Mouse (Mus musculus): Measurements from ENCODE around the gene Igsf21. TPM values are rescaled to one million over a fixed set of nuclear protein-coding genes. Genes with fewer than 3 reads are reported as not detected.

Gene Igsf21
- polyA plus RNA-seq, 1 experiment from 2014 or later = 0.39 TPM

GRCm38 (mm10) chr4:140113690-140114475 lies 132.7 kb downstream of the Igsf21 start:
- no peak overlapping the region for H3K27ac ChIP-seq (ENCODE audit: low read depth, low read length)
- H3K9me3 ChIP-seq (replicated peaks; ENCODE audit: control insufficient read depth, low read length) = 0 out of 2 replicates have a peak, but pooled peaks cover 2% of the 10 kb centered on the region
- no peak overlapping the region for H3K4me2 ChIP-seq
- H3K4me3 ChIP-seq (ENCODE audit: low read depth, low read length) = no peak overlapping the region
- H3K36me3 ChIP-seq (ENCODE audit: control insufficient read depth, insufficient read depth, low read length) = no peaks in the 10 kb centered on the region
- no peak overlapping the region for H3K9ac ChIP-seq (ENCODE audit: low read depth, low read length)
- peaks cover 17% of the 10 kb centered on the region for H3K27me3 ChIP-seq (ENCODE audit: control insufficient read depth, insufficient read depth, low read length)
- 80% methylated on average over 18 of the region's 18 CpGs for WGBS (ENCODE audit: insufficient replicate concordance)
- no peak for ATAC-seq (replicated peaks; ENCODE audit: insufficient number of reproducible peaks, low FRiP score, low TSS enrichment)
- H3K4me1 ChIP-seq (ENCODE audit: control insufficient read depth, insufficient read depth, low read length) = 0 out of 2 replicates have a peak, but pooled peaks cover 3% of the 10 kb centered on the region

GRCm38 (mm10) chr4:140109626-140109948 lies 137.0 kb downstream of the Igsf21 start:
- Histone ChIP-seq H3K36me3 (ENCODE audit: control insufficient read depth, insufficient read depth, low read length) (no peaks in the 10 kb centered on the region), H3K9me3 (replicated peaks; ENCODE audit: control insufficient read depth, low read length) (0 out of 2 replicates have a peak, but pooled peaks cover 2% of the 10 kb centered on the region), H3K9ac (ENCODE audit: low read depth, low read length) (no peak overlapping the region), H3K4me1 (ENCODE audit: control insufficient read depth, insufficient read depth, low read length) (peaks cover 6% of the 10 kb centered on the region), H3K27me3 (ENCODE audit: control insufficient read depth, insufficient read depth, low read length) (peaks cover 49% of the 10 kb centered on the region), H3K27ac (ENCODE audit: low read depth, low read length) (no peak overlapping the region), H3K4me3 (ENCODE audit: low read depth, low read length) (peak overlapping the region; percentile 33), H3K4me2 (peak overlapping the region; percentile 68)
- WGBS (ENCODE audit: insufficient replicate concordance) = 38% methylated on average over 6 of the region's 6 CpGs
- no peak for ATAC-seq (replicated peaks; ENCODE audit: insufficient number of reproducible peaks, low FRiP score, low TSS enrichment)

GRCm38 (mm10) chr4:140108871-140109625 lies 137.5 kb downstream of the Igsf21 start:
- no peak for ATAC-seq (replicated peaks; ENCODE audit: insufficient number of reproducible peaks, low FRiP score, low TSS enrichment)
- Histone ChIP-seq H3K4me3 (ENCODE audit: low read depth, low read length) (peak overlapping the region; percentile 33), H3K4me1 (ENCODE audit: control insufficient read depth, insufficient read depth, low read length) (peaks cover 6% of the 10 kb centered on the region), H3K36me3 (ENCODE audit: control insufficient read depth, insufficient read depth, low read length) (no peaks in the 10 kb centered on the region), H3K9me3 (replicated peaks; ENCODE audit: control insufficient read depth, low read length) (0 out of 2 replicates have a peak, but pooled peaks cover 2% of the 10 kb centered on the region), H3K4me2 (peak overlapping the region; percentile 68), H3K27ac (ENCODE audit: low read depth, low read length) (no peak overlapping the region), H3K9ac (ENCODE audit: low read depth, low read length) (no peak overlapping the region), H3K27me3 (ENCODE audit: control insufficient read depth, insufficient read depth, low read length) (peaks cover 54% of the 10 kb centered on the region)
- under 1% methylated on average over 32 of the region's 32 CpGs for WGBS (ENCODE audit: insufficient replicate concordance)

GRCm38 (mm10) chr4:140107161-140107560 lies 139.4 kb downstream of the Igsf21 start:
- Histone ChIP-seq H3K4me2 (no peak overlapping the region), H3K27ac (ENCODE audit: low read depth, low read length) (no peak overlapping the region), H3K9me3 (replicated peaks; ENCODE audit: control insufficient read depth, low read length) (0 out of 2 replicates have a peak, but pooled peaks cover 2% of the 10 kb centered on the region), H3K4me1 (ENCODE audit: control insufficient read depth, insufficient read depth, low read length) (peaks cover 6% of the 10 kb centered on the region), H3K4me3 (ENCODE audit: low read depth, low read length) (no peak overlapping the region), H3K9ac (ENCODE audit: low read depth, low read length) (no peak overlapping the region), H3K36me3 (ENCODE audit: control insufficient read depth, insufficient read depth, low read length) (no peaks in the 10 kb centered on the region), H3K27me3 (ENCODE audit: control insufficient read depth, insufficient read depth, low read length) (peaks cover 71% of the 10 kb centered on the region)
- WGBS (ENCODE audit: insufficient replicate concordance) = 79% methylated on average over 11 of the region's 12 CpGs
- no peak for ATAC-seq (replicated peaks; ENCODE audit: insufficient number of reproducible peaks, low FRiP score, low TSS enrichment)

- ATAC-seq (replicated peaks; ENCODE audit: insufficient number of reproducible peaks, low FRiP score, low TSS enrichment) = no peak
- Histone ChIP-seq H3K27ac (ENCODE audit: low read depth, low read length) (no peak overlapping the region), H3K4me1 (ENCODE audit: control insufficient read depth, insufficient read depth, low read length) (peaks cover 6% of the 10 kb centered on the region), H3K27me3 (ENCODE audit: control insufficient read depth, insufficient read depth, low read length) (peaks cover 65% of the 10 kb centered on the region), H3K4me2 (no peak overlapping the region), H3K9me3 (replicated peaks; ENCODE audit: control insufficient read depth, low read length) (no peaks in the 10 kb centered on the region), H3K4me3 (ENCODE audit: low read depth, low read length) (no peak overlapping the region), H3K9ac (ENCODE audit: low read depth, low read length) (no peak overlapping the region), H3K36me3 (ENCODE audit: control insufficient read depth, insufficient read depth, low read length) (no peaks in the 10 kb centered on the region)
- 12% methylated on average over 6 of the region's 6 CpGs for WGBS (ENCODE audit: insufficient replicate concordance)
Observed at GRCm38 (mm10) chr4:140104795-140105194, 141.8 kb downstream of the Igsf21 start.

GRCm38 (mm10) chr4:140103341-140104027 lies 143.1 kb downstream of the Igsf21 start:
- no peaks in the 10 kb centered on the region for H3K36me3 ChIP-seq (ENCODE audit: control insufficient read depth, insufficient read depth, low read length)
- H3K27ac ChIP-seq (ENCODE audit: low read depth, low read length) = no peak overlapping the region
- peak overlapping the region; percentile 16 for H3K4me3 ChIP-seq (ENCODE audit: low read depth, low read length)
- H3K4me2 ChIP-seq = peak overlapping the region; percentile 47
- H3K27me3 ChIP-seq (ENCODE audit: control insufficient read depth, insufficient read depth, low read length) = peaks cover 55% of the 10 kb centered on the region
- ATAC-seq (replicated peaks; ENCODE audit: insufficient number of reproducible peaks, low FRiP score, low TSS enrichment) = no peak
- WGBS (ENCODE audit: insufficient replicate concordance) = 2% methylated on average over 22 of the region's 28 CpGs
- no peaks in the 10 kb centered on the region for H3K9me3 ChIP-seq (replicated peaks; ENCODE audit: control insufficient read depth, low read length)
- no peak overlapping the region for H3K9ac ChIP-seq (ENCODE audit: low read depth, low read length)
- H3K4me1 ChIP-seq (ENCODE audit: control insufficient read depth, insufficient read depth, low read length) = peaks cover under 1% of the 10 kb centered on the region

- Histone ChIP-seq H3K27me3 (ENCODE audit: control insufficient read depth, insufficient read depth, low read length) (peaks cover 50% of the 10 kb centered on the region), H3K36me3 (ENCODE audit: control insufficient read depth, insufficient read depth, low read length) (no peaks in the 10 kb centered on the region), H3K27ac (ENCODE audit: low read depth, low read length) (no peak overlapping the region), H3K4me1 (ENCODE audit: control insufficient read depth, insufficient read depth, low read length) (no peaks in the 10 kb centered on the region), H3K9me3 (replicated peaks; ENCODE audit: control insufficient read depth, low read length) (no peaks in the 10 kb centered on the region), H3K4me3 (ENCODE audit: low read depth, low read length) (no peak overlapping the region), H3K9ac (ENCODE audit: low read depth, low read length) (no peak overlapping the region), H3K4me2 (no peak overlapping the region)
- WGBS (ENCODE audit: insufficient replicate concordance) = 15% methylated on average over 11 of the region's 11 CpGs
- no peak for ATAC-seq (replicated peaks; ENCODE audit: insufficient number of reproducible peaks, low FRiP score, low TSS enrichment)
Observed at GRCm38 (mm10) chr4:140102581-140103200, 143.9 kb downstream of the Igsf21 start.

GRCm38 (mm10) chr4:140101106-140101505 lies 145.5 kb downstream of the Igsf21 start:
- 75% methylated on average over 5 of the region's 5 CpGs for WGBS (ENCODE audit: insufficient replicate concordance)
- peaks cover 37% of the 10 kb centered on the region for H3K27me3 ChIP-seq (ENCODE audit: control insufficient read depth, insufficient read depth, low read length)

More at GRCm38 (mm10) chr4:140101106-140101505, 145.5 kb downstream of the Igsf21 start:
- H3K4me1 ChIP-seq (ENCODE audit: control insufficient read depth, insufficient read depth, low read length) = no peaks in the 10 kb centered on the region
- H3K4me3 ChIP-seq (ENCODE audit: low read depth, low read length) = no peak overlapping the region
- H3K9me3 ChIP-seq (replicated peaks; ENCODE audit: control insufficient read depth, low read length) = no peaks in the 10 kb centered on the region
- H3K9ac ChIP-seq (ENCODE audit: low read depth, low read length) = no peak overlapping the region
- no peak overlapping the region for H3K27ac ChIP-seq (ENCODE audit: low read depth, low read length)
- H3K36me3 ChIP-seq (ENCODE audit: control insufficient read depth, insufficient read depth, low read length) = no peaks in the 10 kb centered on the region
- no peak overlapping the region for H3K4me2 ChIP-seq
- no peak for ATAC-seq (replicated peaks; ENCODE audit: insufficient number of reproducible peaks, low FRiP score, low TSS enrichment)
